Mouse (Mus musculus) hindbrain, embryonic 13.5 days (tissue): ENCODE results near the gene Msrb1. TPM values are rescaled to one million over a fixed set of nuclear protein-coding genes. Genes with fewer than 3 reads are reported as not detected.

Source experiments
- polyA plus RNA-seq: library from polyadenylated mRNA; unstranded; fragments of >200 nt; fragmentation: Nextera tagmentation; extraction: Ambion mirVana; gene quantifications from 2 replicates; pipeline ENCODE4 v1.2.1, GENCODE M21; 2015

Gene Msrb1
- polyA plus RNA-seq, 1 experiment from 2014 or later = 24.0 TPM

Other genes starting within 250 kb of the Msrb1 start
- gene Caskin1, start 248.0 kb upstream of the Msrb1 start, polyA plus RNA-seq = 32.8 and 34.3 TPM in 2 replicates
- 86.0 and 89.9 TPM in 2 replicates for gene Traf7, start 208.7 kb upstream of the Msrb1 start, polyA plus RNA-seq
- gene Rab26, start 202.4 kb upstream of the Msrb1 start, polyA plus RNA-seq = 2.8 and 3.1 TPM in 2 replicates
- 20.1 and 21.6 TPM in 2 replicates for gene Pkd1, start 186.8 kb upstream of the Msrb1 start, polyA plus RNA-seq
- 67.9 and 76.0 TPM in 2 replicates for gene Tsc2, start 104.0 kb upstream of the Msrb1 start, polyA plus RNA-seq
- 8.2 and 8.8 TPM in 2 replicates for gene Nthl1, start 104.0 kb upstream of the Msrb1 start, polyA plus RNA-seq
- 32.7 and 34.3 TPM in 2 replicates for gene Slc9a3r2, start 86.3 kb upstream of the Msrb1 start, polyA plus RNA-seq
- not detected in 2 replicates for gene Npw, start 78.2 kb upstream of the Msrb1 start, polyA plus RNA-seq
- gene Zfp598, start 67.0 kb upstream of the Msrb1 start, polyA plus RNA-seq = 17.7 and 17.8 TPM in 2 replicates
- 114 and 115 TPM in 2 replicates for gene Syngr3, start 46.7 kb upstream of the Msrb1 start, polyA plus RNA-seq
- 38.7 and 38.9 TPM in 2 replicates for gene Gfer, start 40.5 kb upstream of the Msrb1 start, polyA plus RNA-seq
- gene Noxo1, start 40.4 kb upstream of the Msrb1 start, polyA plus RNA-seq = 2.9 and 3.4 TPM in 2 replicates
- gene Tbl3, start 29.0 kb upstream of the Msrb1 start, polyA plus RNA-seq = 69.0 and 70.6 TPM in 2 replicates
- gene Rnf151, start 18.6 kb upstream of the Msrb1 start, polyA plus RNA-seq = 0.27 TPM in 1 of 2 replicates, not detected in the other
- 782 and 783 TPM in 2 replicates for gene Rps2, start 18.5 kb upstream of the Msrb1 start, polyA plus RNA-seq
- gene Ndufb10, start 12.2 kb upstream of the Msrb1 start, polyA plus RNA-seq = 259 and 262 TPM in 2 replicates
- not detected in 2 replicates for gene Rpl3l, start 8.8 kb upstream of the Msrb1 start, polyA plus RNA-seq
- 0.28 and 0.45 TPM in 2 replicates for gene Hs3st6, start 16.3 kb downstream of the Msrb1 start, polyA plus RNA-seq
- not detected in 2 replicates for gene Meiob, start 67.6 kb downstream of the Msrb1 start, polyA plus RNA-seq
- gene Hagh, start 103.5 kb downstream of the Msrb1 start, polyA plus RNA-seq = 49.7 and 51.7 TPM in 2 replicates
- 18.6 and 20.1 TPM in 2 replicates for gene Fahd1, start 113.7 kb downstream of the Msrb1 start, polyA plus RNA-seq
- gene Igfals, start 129.4 kb downstream of the Msrb1 start, polyA plus RNA-seq = 0.17 and 0.25 TPM in 2 replicates
- 71.3 and 74.4 TPM in 2 replicates for gene Nubp2, start 149.7 kb downstream of the Msrb1 start, polyA plus RNA-seq
- 72.8 and 80.0 TPM in 2 replicates for gene Spsb3, start 150.0 kb downstream of the Msrb1 start, polyA plus RNA-seq
- gene Eme2, start 158.4 kb downstream of the Msrb1 start, polyA plus RNA-seq = 31.4 and 31.8 TPM in 2 replicates
- gene Mrps34, start 158.5 kb downstream of the Msrb1 start, polyA plus RNA-seq = 77.0 and 77.6 TPM in 2 replicates
- gene Nme3, start 159.9 kb downstream of the Msrb1 start, polyA plus RNA-seq = 78.4 and 82.7 TPM in 2 replicates
- gene Mapk8ip3, start 200.3 kb downstream of the Msrb1 start, polyA plus RNA-seq = 79.1 and 85.0 TPM in 2 replicates
- gene Jpt2, start 224.0 kb downstream of the Msrb1 start, polyA plus RNA-seq = 104 and 116 TPM in 2 replicates